Mouse (Mus musculus) lung, postnatal 0 days (tissue): ENCODE data around the gene Slc25a22.

Experiments used
- CTCF ChIP-seq: IDR thresholded peaks from 2 replicates; pipeline ENCODE4 v1.5.1; 2016; ENCODE audit warnings: antibody characterized with exemption, mild to moderate bottlenecking
- EP300 ChIP-seq: IDR thresholded peaks from 2 replicates; pipeline ENCODE4 v1.6.1; 2016; ENCODE audit warnings: antibody characterized with exemption, mild to moderate bottlenecking, control low read depth

DNA sequence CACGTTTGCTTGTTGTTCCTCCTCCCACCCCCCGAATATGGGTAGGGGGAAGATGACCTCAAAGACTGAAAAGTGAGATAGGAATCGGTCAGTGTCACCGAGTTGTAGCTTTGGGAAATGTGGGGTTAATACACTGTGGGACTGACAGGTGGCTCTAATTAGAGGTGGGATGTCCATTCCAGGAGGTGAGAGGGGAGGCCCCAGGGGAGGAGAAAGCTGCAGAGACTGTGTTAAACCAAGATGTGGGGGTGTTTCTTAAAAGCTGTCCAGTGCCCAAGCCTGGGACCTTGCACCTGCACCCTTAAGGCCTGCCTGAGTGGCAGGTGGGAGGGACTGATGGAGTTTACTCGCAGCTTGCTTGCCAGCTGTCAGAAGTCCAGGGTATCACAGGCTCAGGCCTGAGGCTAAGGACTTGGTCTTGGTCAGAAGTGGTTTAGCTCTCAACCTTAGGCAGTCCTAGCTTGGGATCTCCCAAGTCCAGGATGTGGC lies 24.7 kb upstream of the Slc25a22 start:
- TF ChIP-seq CTCF, result no peak
- TF ChIP-seq EP300, result no peak
